Mouse (Mus musculus): ENCODE measurements at regions not wholly inside any gene's neighbourhood (a gene's known extent, or its start where the extent isn't known, plus 50 kb on each side); places are given as distances from the start of the nearest gene placed in this dataset.

- Histone ChIP-seq H3K9ac (replicated peaks) (no peak overlapping the region), H3K9me3 (no peaks in the 10 kb centered on the region), H3K27ac (no peak overlapping the region), H3K27me3 (no peaks in the 10 kb centered on the region), H3K4me1 (replicated peaks) (no peaks in the 10 kb centered on the region), H3K4me2 (replicated peaks) (no peak overlapping the region), H3K36me3 (no peaks in the 10 kb centered on the region), H3K4me3 (replicated peaks) (no peak overlapping the region)
- ATAC-seq: no peak
Measured at GRCm38 (mm10) chr14:95241946-95242345, 639.1 kb upstream of the 4921530L21Rik start.

GRCm38 (mm10) chr14:95248859-95249258 lies 632.2 kb upstream of the 4921530L21Rik start:
- H3K36me3 ChIP-seq: no peaks in the 10 kb centered on the region
- no peak for ATAC-seq
- H3K27ac ChIP-seq: no peak overlapping the region
- H3K9me3 ChIP-seq: no peaks in the 10 kb centered on the region
- no peak overlapping the region for H3K4me2 ChIP-seq (replicated peaks)
- no peak overlapping the region for H3K4me3 ChIP-seq (replicated peaks)
- WGBS: 80% methylated on average over 2 of the region's 2 CpGs
- no peaks in the 10 kb centered on the region for H3K4me1 ChIP-seq (replicated peaks)
- H3K27me3 ChIP-seq: no peaks in the 10 kb centered on the region
- no peak overlapping the region for H3K9ac ChIP-seq (replicated peaks)

GRCm38 (mm10) chr14:95256110-95256509 lies 624.9 kb upstream of the 4921530L21Rik start:
- no peaks in the 10 kb centered on the region for H3K27me3 ChIP-seq
- no peak overlapping the region for H3K27ac ChIP-seq
- no peaks in the 10 kb centered on the region for H3K4me1 ChIP-seq (replicated peaks)
- no peak overlapping the region for H3K4me2 ChIP-seq (replicated peaks)
- no peak for ATAC-seq
- H3K9me3 ChIP-seq: no peaks in the 10 kb centered on the region
- no peaks in the 10 kb centered on the region for H3K36me3 ChIP-seq
- 31% methylated on average over 4 of the region's 4 CpGs for WGBS
- H3K4me3 ChIP-seq (replicated peaks): no peak overlapping the region
- no peak overlapping the region for H3K9ac ChIP-seq (replicated peaks)

GRCm38 (mm10) chr14:95281431-95281830 lies 599.6 kb upstream of the 4921530L21Rik start:
- no peaks in the 10 kb centered on the region for H3K36me3 ChIP-seq
- WGBS: 84% methylated on average over 1 of the region's 1 CpGs
- no peaks in the 10 kb centered on the region for H3K9me3 ChIP-seq
- no peak overlapping the region for H3K4me2 ChIP-seq (replicated peaks)
- no peak overlapping the region for H3K27ac ChIP-seq
- H3K9ac ChIP-seq (replicated peaks): no peak overlapping the region
- no peaks in the 10 kb centered on the region for H3K4me1 ChIP-seq (replicated peaks)
- H3K4me3 ChIP-seq (replicated peaks): no peak overlapping the region
- H3K27me3 ChIP-seq: no peaks in the 10 kb centered on the region
- ATAC-seq: no peak

GRCm38 (mm10) chr14:95282016-95282415 lies 599.0 kb upstream of the 4921530L21Rik start:
- H3K4me1 ChIP-seq (replicated peaks): no peaks in the 10 kb centered on the region
- no peaks in the 10 kb centered on the region for H3K27me3 ChIP-seq
- no peaks in the 10 kb centered on the region for H3K36me3 ChIP-seq
- H3K4me3 ChIP-seq (replicated peaks): no peak overlapping the region
- no peak overlapping the region for H3K9ac ChIP-seq (replicated peaks)
- no peaks in the 10 kb centered on the region for H3K9me3 ChIP-seq
- WGBS: 57% methylated on average over 1 of the region's 1 CpGs
- no peak for ATAC-seq
- H3K27ac ChIP-seq: no peak overlapping the region
- H3K4me2 ChIP-seq (replicated peaks): no peak overlapping the region

GRCm38 (mm10) chr14:95314134-95314924 lies 566.7 kb upstream of the 4921530L21Rik start:
- H3K9me3 ChIP-seq: no peaks in the 10 kb centered on the region
- no peak overlapping the region for H3K4me3 ChIP-seq (replicated peaks)
- H3K9ac ChIP-seq (replicated peaks): no peak overlapping the region
- no peak overlapping the region for H3K27ac ChIP-seq
- ATAC-seq: no peak
- H3K4me1 ChIP-seq (replicated peaks): no peaks in the 10 kb centered on the region
- H3K4me2 ChIP-seq (replicated peaks): no peak overlapping the region
- WGBS: 92% methylated on average over 2 of the region's 2 CpGs
- no peaks in the 10 kb centered on the region for H3K27me3 ChIP-seq
- no peaks in the 10 kb centered on the region for H3K36me3 ChIP-seq

- no peak overlapping the region for H3K27ac ChIP-seq
- WGBS: 41% methylated on average over 10 of the region's 10 CpGs
Measured at GRCm38 (mm10) chr14:95356968-95357367, 524.1 kb upstream of the 4921530L21Rik start.

More at GRCm38 (mm10) chr14:95356968-95357367, 524.1 kb upstream of the 4921530L21Rik start:
- Histone ChIP-seq H3K9me3 (no peaks in the 10 kb centered on the region), H3K4me1 (replicated peaks) (peaks cover 6% of the 10 kb centered on the region; the same call in 1 of the 2 replicates), H3K27me3 (no peaks in the 10 kb centered on the region), H3K36me3 (no peaks in the 10 kb centered on the region), H3K9ac (replicated peaks) (no peak overlapping the region), H3K4me3 (replicated peaks) (no peak overlapping the region), H3K4me2 (replicated peaks) (no peak overlapping the region)
- ATAC-seq: peak; percentile 94
